Mouse (Mus musculus) adrenal gland, postnatal 25 days (tissue): ENCODE measurements around the gene Map2k2. TPM values are rescaled to one million over a fixed set of nuclear protein-coding genes. Genes with fewer than 3 reads are reported as not detected.
"Not testable (repeated sequence)": the region's sequence is repeated elsewhere in the genome, so short reads cannot be mapped to it uniquely, and the experiment has no call there.

Experiments used
- DNase-seq: peaks from one replicate; pipeline ENCODE4 v3.0.0; 2021; ENCODE audit warnings: mixed read lengths
- microRNA-seq, 2 experiments: library from miRNA; unstranded; fragments of <30 nt; microRNA quantifications; one replicate each; pipeline ENCODE4 v1.2.0; 2021
- total RNA-seq: library from RNA; stranded (reverse); gene quantifications from 2 replicates; pipeline ENCODE4 v1.2.3, GENCODE M21; 2021

Map2k2 gene
- total RNA-seq, 1 experiment from 2014 or later, result 184 TPM

GRCm38 (mm10) chr10:81176466-81177271 lies 71.0 kb downstream of the Map2k2 start, which contains the start of gene Eef2:
Gene Eef2 (plus strand): TSS chr10:81176631.
- peak; percentile 100 for DNase-seq

- peak; percentile 59 for DNase-seq
Observed at GRCm38 (mm10) chr10:81177491-81177925, 71.8 kb downstream of the Map2k2 start.

GRCm38 (mm10) chr10:81177958-81178712 lies 72.4 kb downstream of the Map2k2 start:
- DNase-seq, result no peak

- no peak for DNase-seq
Observed at GRCm38 (mm10) chr10:81178927-81179326, 73.2 kb downstream of the Map2k2 start.

- no peak for DNase-seq
Observed at GRCm38 (mm10) chr10:81179451-81180342, 74.0 kb downstream of the Map2k2 start.

- DNase-seq, result no peak
Observed at GRCm38 (mm10) chr10:81180946-81181345, 75.2 kb downstream of the Map2k2 start.

GRCm38 (mm10) chr10:81181860-81182259 lies 76.1 kb downstream of the Map2k2 start:
- not testable (repeated sequence) for DNase-seq

- peak; percentile 91 for DNase-seq
Observed at GRCm38 (mm10) chr10:81182336-81183333, 76.9 kb downstream of the Map2k2 start, which contains the start of gene Dapk3. Gene Dapk3 (plus strand): TSS chr10:81183005.

Small RNA genes lying within 50 kb of the gene (microRNA-seq; reads per million reads assigned to microRNA genes)
- gene Mir5615-1 (0 reads per million in 2 experiments), gene Mir5615-2 (0 reads per million in 2 experiments)

Other genes with a start within 250 kb of the Map2k2 start
- not detected in 2 replicates for gene Tmprss9, start 234.1 kb upstream of the Map2k2 start, total RNA-seq
- 188 and 208 TPM in 2 replicates for gene Timm13, start 204.9 kb upstream of the Map2k2 start, total RNA-seq
- 14.4 and 15.2 TPM in 2 replicates for gene Lmnb2, start 187.7 kb upstream of the Map2k2 start, total RNA-seq
- 15.3 and 15.4 TPM in 2 replicates for gene Gadd45b, start 175.8 kb upstream of the Map2k2 start, total RNA-seq
- gene Gng7, start 91.0 kb upstream of the Map2k2 start, total RNA-seq, result 4.5 and 7.8 TPM in 2 replicates
- 1.9 and 2.9 TPM in 2 replicates for gene Diras1, start 80.3 kb upstream of the Map2k2 start, total RNA-seq
- 45.1 and 80.7 TPM in 2 replicates for gene Slc39a3, start 68.5 kb upstream of the Map2k2 start, total RNA-seq
- 198 and 223 TPM in 2 replicates for gene Sgta, start 45.7 kb upstream of the Map2k2 start, total RNA-seq
- 54.3 and 80.2 TPM in 2 replicates for gene Thop1, start 35.9 kb upstream of the Map2k2 start, total RNA-seq
- gene Creb3l3, start 7.0 kb upstream of the Map2k2 start, total RNA-seq, result 1.6 and 2.7 TPM in 2 replicates
- 72.8 and 96.8 TPM in 2 replicates for gene Zbtb7a, start 29.3 kb downstream of the Map2k2 start, total RNA-seq
- 33.1 and 36.9 TPM in 2 replicates for gene Pias4, start 62.0 kb downstream of the Map2k2 start, total RNA-seq
- gene Eef2, start 70.7 kb downstream of the Map2k2 start, total RNA-seq, result 1,495 and 1,572 TPM in 2 replicates
- gene Dapk3, start 77.1 kb downstream of the Map2k2 start, total RNA-seq, result 70.8 and 76.5 TPM in 2 replicates
- not detected in 2 replicates for gene 4930442H23Rik, start 77.9 kb downstream of the Map2k2 start, total RNA-seq
- gene Nmrk2, start 96.1 kb downstream of the Map2k2 start, total RNA-seq, result not detected in 2 replicates
- 1.0 and 2.8 TPM in 2 replicates for gene Atcay, start 124.9 kb downstream of the Map2k2 start, total RNA-seq
- gene Zfr2, start 127.2 kb downstream of the Map2k2 start, total RNA-seq, result 14.0 and 22.3 TPM in 2 replicates
- 0.82 and 1.4 TPM in 2 replicates for gene Matk, start 147.0 kb downstream of the Map2k2 start, total RNA-seq
- 116 and 128 TPM in 2 replicates for gene Mrpl54, start 161.0 kb downstream of the Map2k2 start, total RNA-seq
- 70.4 and 110 TPM in 2 replicates for gene Apba3, start 161.0 kb downstream of the Map2k2 start, total RNA-seq
- gene Tjp3, start 185.7 kb downstream of the Map2k2 start, total RNA-seq, result 0.18 TPM in 1 of 2 replicates, not detected in the other
- 44.6 and 51.8 TPM in 2 replicates for gene Pip5k1c, start 187.0 kb downstream of the Map2k2 start, total RNA-seq
- 44.0 and 45.7 TPM in 2 replicates for gene Cactin, start 215.2 kb downstream of the Map2k2 start, total RNA-seq
- 65.7 and 69.5 TPM in 2 replicates for gene Tbxa2r, start 222.8 kb downstream of the Map2k2 start, total RNA-seq
- gene Gipc3, start 237.4 kb downstream of the Map2k2 start, total RNA-seq, result 4.5 and 4.7 TPM in 2 replicates
- gene Hmg20b, start 244.6 kb downstream of the Map2k2 start, total RNA-seq, result 102 and 111 TPM in 2 replicates